Mouse (Mus musculus) olfactory bulb, adult 2 months (tissue): Measurements from ENCODE around the gene Ptch1. TPM values are rescaled to one million over a fixed set of nuclear protein-coding genes. Genes with fewer than 3 reads are reported as not detected.

Experiments used
- H3K27ac ChIP-seq: fragments of 200-500 bp; 2 replicates; pipeline ENCODE4 v1.5.1; 2012; ENCODE audit warnings: low read depth, low read length; ENCODE audit not compliant: insufficient read depth
- H3K4me1 ChIP-seq: fragments of 200-500 bp; 2 replicates; pipeline ENCODE4 v1.6.1; 2012; ENCODE audit warnings: low read length; ENCODE audit not compliant: control insufficient read depth, insufficient read depth
- H3K4me3 ChIP-seq: fragments of 200-500 bp; 2 replicates; pipeline ENCODE4 v1.5.1; 2012; ENCODE audit warnings: mild to moderate bottlenecking, low read depth, low read length, moderate library complexity; ENCODE audit not compliant: insufficient read depth
- CTCF ChIP-seq: fragments of 200-500 bp; IDR thresholded peaks from 2 replicates; pipeline ENCODE4 v1.5.1; 2012; ENCODE audit warnings: low read depth, mild to moderate bottlenecking, low read length, moderate library complexity; ENCODE audit not compliant: insufficient read depth
- POLR2A ChIP-seq: fragments of 200-500 bp; IDR thresholded peaks from 2 replicates; pipeline ENCODE4 v1.6.1; 2012; ENCODE audit warnings: mild to moderate bottlenecking, low read depth, low read length, moderate library complexity; ENCODE audit not compliant: insufficient read depth
- WGBS: fragments of 180-500 bp; shearing (Covaris S2); methylation state at CpG from one replicate; pipeline ENCODE4 v1.1.7; 2018; 5-methylcytosine and 5-hydroxymethylcytosine counted together
- polyA plus RNA-seq: library from polyadenylated mRNA; stranded (reverse); fragments of >200 nt; gene quantifications from 2 replicates; pipeline ENCODE4 v1.2.4, GENCODE M21; 2012; ENCODE audit warnings: low replicate concordance; ENCODE audit not compliant: missing spikeins, insufficient read depth, insufficient read length

Gene Ptch1
- polyA plus RNA-seq, 1 experiment = not detected

DNA sequence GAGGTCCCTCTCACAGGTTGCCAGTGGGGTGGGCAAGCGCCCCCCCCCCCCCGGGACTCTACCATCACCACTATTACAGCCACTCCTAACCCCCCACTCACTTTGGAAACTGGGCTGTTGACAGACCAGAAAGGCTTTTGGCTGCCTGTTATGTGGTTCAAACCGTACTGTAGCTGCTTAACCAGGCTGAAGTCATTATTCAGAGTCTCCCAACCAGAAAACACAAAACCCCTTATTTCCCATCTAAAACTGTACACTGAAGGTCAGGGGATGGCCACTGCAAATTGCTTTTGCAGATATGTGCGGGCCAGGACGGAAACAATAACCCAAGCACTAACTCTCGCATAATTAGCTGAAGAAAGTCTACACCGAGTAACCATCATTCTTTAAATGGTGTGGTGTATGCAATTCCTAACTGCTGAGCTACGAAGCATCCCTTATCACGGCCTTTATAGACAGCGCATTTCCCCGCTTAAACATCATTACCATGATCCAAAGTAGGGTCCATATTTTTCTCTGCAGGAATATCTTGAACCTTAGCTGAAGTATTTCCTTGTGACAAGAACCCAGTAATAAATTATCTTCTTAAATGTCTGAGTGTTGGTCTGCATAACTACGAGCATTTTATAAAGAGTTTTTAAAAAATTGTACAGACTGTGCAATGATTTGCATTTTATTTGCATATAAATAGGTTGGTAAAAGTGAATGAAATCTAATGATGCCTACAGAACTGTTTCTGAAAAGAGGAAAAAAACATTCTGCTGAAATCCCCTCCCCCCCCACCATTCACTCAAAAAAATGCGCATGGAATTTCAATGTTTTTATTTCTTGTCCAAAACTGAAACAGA, 29.1 kb downstream of the Ptch1 start:
- Histone ChIP-seq H3K27ac (no peak overlapping the region), H3K4me1 (peaks cover 15% of the 10 kb centered on the region), H3K4me3 (no peak overlapping the region)
- WGBS = 70% methylated on average over 13 of the region's 13 CpGs
- no peak for TF ChIP-seq POLR2A
- TF ChIP-seq CTCF = no peak

DNA sequence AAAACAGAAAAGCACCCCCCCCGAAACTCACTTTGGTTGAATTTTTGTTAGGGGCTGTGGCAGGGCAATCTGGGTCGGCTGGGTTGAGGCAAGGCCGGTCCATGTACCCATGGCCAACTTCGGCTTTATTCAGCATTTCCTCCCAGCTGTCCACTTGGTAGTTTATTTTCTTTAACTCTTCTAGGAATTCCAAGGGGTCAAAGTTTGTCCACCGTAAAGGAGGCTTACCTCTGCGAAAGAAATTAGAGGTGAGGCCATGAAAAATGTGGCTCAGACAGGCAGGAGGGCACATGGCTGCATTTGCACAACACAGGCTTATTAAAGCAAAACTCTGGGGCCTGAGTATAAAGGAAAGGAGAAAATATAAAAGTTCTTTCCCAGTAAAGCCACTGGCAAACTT, 29.9 kb downstream of the Ptch1 start:
- Histone ChIP-seq H3K27ac (no peak overlapping the region), H3K4me1 (peaks cover 8% of the 10 kb centered on the region; the same call in 1 of the 2 replicates), H3K4me3 (no peak overlapping the region)
- TF ChIP-seq CTCF = no peak
- TF ChIP-seq POLR2A = no peak
- 69% methylated on average over 6 of the region's 6 CpGs for WGBS

DNA sequence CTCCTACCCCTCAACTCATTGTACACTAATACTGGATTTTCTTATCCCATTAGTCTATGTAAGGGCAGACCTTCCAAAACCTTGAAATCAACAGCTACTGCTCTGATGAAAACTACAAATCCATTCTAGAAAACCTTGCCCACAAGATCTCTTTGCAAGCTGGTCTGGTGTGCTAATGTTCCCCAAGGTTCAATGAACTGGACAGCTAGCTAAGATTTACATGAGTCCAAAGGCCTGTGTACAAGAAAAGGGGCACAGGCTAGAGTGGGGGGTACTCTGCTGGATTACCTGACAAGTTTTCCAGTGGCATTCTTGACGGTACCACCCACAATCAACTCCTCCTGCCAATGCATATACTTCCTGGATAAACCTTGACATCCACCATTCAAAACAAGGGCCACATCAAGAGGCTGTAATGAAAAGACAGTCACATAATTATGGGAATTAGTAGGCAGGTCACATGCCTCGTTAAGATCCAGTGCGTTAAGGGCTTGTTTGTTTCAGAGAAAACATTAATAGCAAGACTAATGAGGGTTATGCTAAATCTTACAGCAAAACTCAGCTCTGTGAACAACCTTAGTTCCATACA, 30.5 kb downstream of the Ptch1 start:
- no peak for TF ChIP-seq CTCF
- TF ChIP-seq POLR2A = no peak
- 48% methylated on average over 3 of the region's 3 CpGs for WGBS
- Histone ChIP-seq H3K27ac (no peak overlapping the region), H3K4me1 (peaks cover 7% of the 10 kb centered on the region; the same call in 1 of the 2 replicates), H3K4me3 (no peak overlapping the region)

DNA sequence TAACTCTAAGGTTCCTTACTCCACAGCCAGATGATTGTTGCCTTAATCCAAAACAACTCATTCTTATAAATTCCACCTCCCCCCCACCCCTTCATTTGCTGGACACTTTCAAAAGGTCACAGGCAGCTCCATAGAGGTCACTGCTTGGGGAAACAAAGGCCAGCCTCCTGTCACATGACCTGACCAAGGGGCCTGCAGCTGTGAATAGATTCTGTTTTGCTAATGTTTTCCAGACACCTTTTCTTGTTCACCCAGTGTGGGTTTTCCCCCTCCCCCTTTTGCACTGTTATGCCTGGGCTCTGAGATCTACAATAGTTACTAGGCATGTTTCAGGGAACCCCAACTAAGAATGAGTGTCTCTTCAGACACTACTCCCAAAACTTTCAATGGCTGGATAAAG, 31.9 kb downstream of the Ptch1 start:
- H3K4me1 ChIP-seq = peaks cover 7% of the 10 kb centered on the region; the same call in 1 of the 2 replicates
- no peak overlapping the region for H3K27ac ChIP-seq
- TF ChIP-seq POLR2A = no peak
- TF ChIP-seq CTCF = no peak
- no peak overlapping the region for H3K4me3 ChIP-seq

DNA sequence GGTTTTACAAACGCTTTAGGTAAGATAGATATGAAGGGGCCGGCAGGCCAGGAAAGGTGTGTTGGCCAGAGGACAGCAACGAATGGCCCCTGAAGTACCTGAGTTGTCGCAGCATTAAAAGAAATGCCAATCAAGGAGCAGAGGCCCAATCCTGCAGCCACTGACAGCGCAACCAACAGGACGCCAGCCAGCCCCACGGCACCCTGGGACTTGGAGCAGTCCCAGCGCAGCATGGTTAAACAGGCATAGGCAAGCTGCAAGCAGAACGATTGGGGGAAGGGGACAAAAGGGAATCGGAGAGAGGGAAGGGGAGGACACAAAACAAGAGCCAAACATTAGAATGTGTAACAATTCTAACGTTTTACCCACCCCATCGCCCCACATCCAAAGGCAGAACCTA, 32.8 kb downstream of the Ptch1 start:
- WGBS = 78% methylated on average over 12 of the region's 12 CpGs

DNA sequence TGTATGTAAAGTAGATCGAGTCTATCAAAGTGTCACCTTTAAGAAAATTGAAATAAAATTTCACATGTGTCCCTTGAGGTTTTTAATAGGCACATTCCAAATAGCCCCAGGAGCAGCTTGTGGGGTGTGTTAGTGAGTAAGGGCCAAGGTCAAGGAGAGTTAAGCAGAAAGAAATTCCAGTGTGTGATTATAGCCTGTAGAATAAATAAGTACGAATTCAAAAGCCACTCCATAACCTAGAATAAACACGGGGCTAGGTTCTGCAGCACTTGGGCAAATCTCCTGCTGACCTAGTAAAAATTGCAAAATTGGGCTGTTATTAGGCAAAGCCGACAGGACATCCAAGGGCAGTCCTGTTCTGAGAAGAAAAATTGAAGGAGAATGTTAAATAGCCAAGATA, 38.4 kb downstream of the Ptch1 start:
- H3K27ac ChIP-seq = no peak overlapping the region
- no peak overlapping the region for H3K4me3 ChIP-seq
- TF ChIP-seq CTCF = no peak
- TF ChIP-seq POLR2A = no peak
- 85% methylated on average over 4 of the region's 4 CpGs for WGBS
- no peaks in the 10 kb centered on the region for H3K4me1 ChIP-seq

More for the DNA sequence above, 32.8 kb downstream of the Ptch1 start:
- H3K4me3 ChIP-seq = no peak overlapping the region
- H3K27ac ChIP-seq = no peak overlapping the region
- H3K4me1 ChIP-seq = peaks cover 7% of the 10 kb centered on the region; the same call in 1 of the 2 replicates
- TF ChIP-seq CTCF (no peak), POLR2A (no peak)

DNA sequence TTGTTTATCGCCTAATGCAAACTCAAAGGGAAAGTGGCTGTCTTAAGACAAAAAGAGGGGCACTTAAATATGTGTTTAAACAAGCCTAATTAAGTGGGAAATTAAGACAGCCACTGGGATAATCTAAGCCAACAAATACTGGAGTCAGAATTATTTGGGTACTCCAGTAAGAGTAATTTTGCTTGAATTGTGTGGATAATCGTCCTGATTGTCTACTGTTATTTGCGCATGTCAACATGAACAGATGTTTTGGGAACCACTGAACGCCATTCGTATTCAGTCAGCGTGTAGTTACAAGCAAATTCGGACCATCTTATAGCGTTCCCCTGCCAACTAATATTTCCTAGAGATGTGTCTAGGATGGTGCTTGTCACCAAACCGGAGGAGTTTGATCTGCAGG, 42.5 kb downstream of the Ptch1 start:
- peaks cover 6% of the 10 kb centered on the region for H3K4me1 ChIP-seq
- no peak overlapping the region for H3K4me3 ChIP-seq
- no peak overlapping the region for H3K27ac ChIP-seq
- TF ChIP-seq CTCF (no peak), POLR2A (no peak)
- WGBS = 69% methylated on average over 9 of the region's 9 CpGs

DNA sequence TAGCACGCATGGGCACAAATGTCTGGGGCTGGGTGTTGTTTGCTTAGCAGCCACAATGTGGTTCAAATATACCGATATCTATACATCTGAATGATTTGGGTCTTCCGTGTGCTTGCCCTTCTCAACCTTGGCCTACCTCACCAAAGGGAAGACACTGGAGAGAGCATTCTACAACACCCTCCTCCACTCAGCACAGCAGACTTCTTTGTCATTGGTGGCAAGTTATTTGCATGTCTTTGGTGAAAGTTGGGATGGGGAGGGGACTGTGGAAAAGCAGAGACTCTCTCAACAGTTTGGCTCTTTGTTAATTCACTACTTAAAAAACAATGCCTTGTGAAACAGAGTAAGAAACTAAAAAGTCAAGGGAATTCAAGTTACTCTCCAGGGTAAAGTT, 43.0 kb downstream of the Ptch1 start:
- Histone ChIP-seq H3K4me1 (peaks cover 6% of the 10 kb centered on the region), H3K27ac (no peak overlapping the region), H3K4me3 (no peak overlapping the region)
- WGBS = 73% methylated on average over 3 of the region's 3 CpGs
- no peak for TF ChIP-seq POLR2A
- TF ChIP-seq CTCF = no peak

DNA sequence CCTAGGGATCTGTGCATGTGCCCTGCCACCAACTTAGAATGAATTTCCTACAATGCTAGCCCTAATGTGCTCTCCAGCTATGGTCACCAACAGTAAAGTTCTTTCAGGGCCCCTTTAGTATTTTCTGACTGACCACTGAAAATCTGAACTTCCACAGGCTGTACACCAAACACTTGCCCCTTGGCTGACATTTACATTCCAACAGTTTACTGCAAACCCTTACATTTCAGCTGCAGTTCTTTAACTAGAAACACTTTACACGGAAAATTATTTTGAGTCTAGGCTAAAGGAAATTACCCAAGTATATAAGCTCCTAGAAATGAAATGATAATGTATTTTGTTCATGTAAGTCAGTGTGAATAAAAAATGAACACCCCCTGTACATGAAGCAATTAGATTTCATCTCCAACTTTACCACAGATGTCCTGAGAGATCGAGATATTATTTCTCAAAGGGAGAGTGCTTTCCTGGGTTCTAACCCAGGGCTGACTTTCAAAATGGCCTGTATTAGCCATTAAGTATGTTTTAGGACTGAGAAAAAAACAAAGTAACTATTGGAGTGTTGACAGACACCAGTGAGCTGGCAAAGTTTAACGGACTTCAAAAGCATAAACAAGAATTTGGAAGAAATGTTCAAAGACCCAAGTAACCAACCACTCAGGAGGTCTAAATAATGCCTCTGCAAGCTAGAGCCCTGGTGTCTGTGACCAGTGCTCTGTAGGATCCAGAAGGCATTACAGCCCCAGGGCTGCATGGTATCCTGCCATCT, 43.6 kb downstream of the Ptch1 start:
- Histone ChIP-seq H3K27ac (no peak overlapping the region), H3K4me1 (peaks cover 6% of the 10 kb centered on the region), H3K4me3 (no peak overlapping the region)
- TF ChIP-seq CTCF = no peak
- no peak for TF ChIP-seq POLR2A
- 65% methylated on average over 3 of the region's 3 CpGs for WGBS
